In genomic region chr9:120410421-120410820, GRCm38 (mm10) we compare ENCODE assay signal across 8 mouse cellular contexts.
DNase-seq lines count a peak whose midpoint lies in the region; ATAC-seq and TF ChIP-seq lines count a peak whose summit lies in the region.

No protein-coding gene starts in this region.

- H3K4me2 ChIP-seq in liver, embryonic 11.5 days: no peak overlapping the region

- peak; percentile 76 for TF ChIP-seq CTCF in bone marrow, adult 2 months (IDR thresholded peaks at IDR 0.05; ENCODE audit: control insufficient read depth, insufficient read depth, low read length)
- peak; percentile 78 for TF ChIP-seq CTCF in lung, adult 2 months (IDR thresholded peaks at IDR 0.05; ENCODE audit: insufficient read depth, low read length)

- H3K36me3 ChIP-seq in liver, embryonic 11.5 days (ENCODE audit: control insufficient read depth, insufficient read depth, low read length): no peaks in the 10 kb centered on the region

- H3K4me1 ChIP-seq in liver, embryonic 11.5 days (replicated peaks; ENCODE audit: control insufficient read depth, insufficient read depth, low read length): no peaks in the 10 kb centered on the region
- no peaks in the 10 kb centered on the region for H3K4me1 ChIP-seq in bone marrow, adult 2 months (ENCODE audit: control insufficient read depth, insufficient read depth, low read length)
- H3K4me1 ChIP-seq in lung, adult 2 months (ENCODE audit: control insufficient read depth, insufficient read depth, low read length): no peaks in the 10 kb centered on the region

- H3K4me3 ChIP-seq in liver, embryonic 11.5 days (ENCODE audit: low read depth, low read length): no peak overlapping the region
- H3K4me3 ChIP-seq in bone marrow, adult 2 months (replicated peaks; ENCODE audit: control insufficient read depth, low read depth, low read length): no peak overlapping the region
- no peak overlapping the region for H3K4me3 ChIP-seq in lung, adult 2 months (replicated peaks; ENCODE audit: extremely low read depth, low read depth, low read length)

- TF ChIP-seq POLR2A in bone marrow, adult 2 months (IDR thresholded peaks at IDR 0.05; ENCODE audit: borderline replicate concordance, control insufficient read depth, low read depth, low read length): no peak
- TF ChIP-seq POLR2A in lung, adult 2 months (IDR thresholded peaks at IDR 0.05; ENCODE audit: borderline replicate concordance, extremely low read depth, low read depth, low read length): no peak

- ATAC-seq in cerebellum, adult (ENCODE audit: insufficient number of reproducible peaks, low FRiP score, low TSS enrichment): no peak
- ATAC-seq in liver, embryonic 11.5 days (replicated peaks; ENCODE audit: low FRiP score): no peak

- H3K27ac ChIP-seq in liver, embryonic 11.5 days (ENCODE audit: low read depth, low read length): no peak overlapping the region
- no peak overlapping the region for H3K27ac ChIP-seq in bone marrow, adult 2 months (ENCODE audit: control insufficient read depth, insufficient read depth, low read depth, low read length, poor library complexity)

- H3K27me3 ChIP-seq in liver, embryonic 11.5 days (replicated peaks; ENCODE audit: control insufficient read depth, insufficient read depth, low read length): no peaks in the 10 kb centered on the region

- WGBS in liver, embryonic 11.5 days: 23% methylated on average over 5 of the region's 5 CpGs
- WGBS in bone marrow, adult 2 months: 10% methylated on average over 5 of the region's 5 CpGs
- WGBS in lung, adult 2 months: 19% methylated on average over 5 of the region's 5 CpGs

- peak; percentile 35 for DNase-seq in cerebellum, adult 11 months
- peak; percentile 59 for DNase-seq in liver
- DNase-seq in liver, embryonic 11.5 days (ENCODE audit: low spot score): no peak
- DNase-seq in fibroblast of lung, adult 2 months (ENCODE audit: low read depth): peak; percentile 26
- DNase-seq in lung, adult 2 months: peak; percentile 52
- DNase-seq in spleen, postnatal 10 days (ENCODE audit: low spot score in 2 of 2): peak; percentile 26 to 75

- H3K9me3 ChIP-seq in liver, embryonic 11.5 days (ENCODE audit: control insufficient read depth, low read length): no peaks in the 10 kb centered on the region

- no peak overlapping the region for H3K9ac ChIP-seq in liver, embryonic 11.5 days (ENCODE audit: low read depth, low read length)
